Mouse (Mus musculus): ENCODE measurements around the gene Sstr3. TPM values are rescaled to one million over a fixed set of nuclear protein-coding genes. Genes with fewer than 3 reads are reported as not detected.

Gene Sstr3
- polyA plus RNA-seq, 1 experiment, result not detected

DNA sequence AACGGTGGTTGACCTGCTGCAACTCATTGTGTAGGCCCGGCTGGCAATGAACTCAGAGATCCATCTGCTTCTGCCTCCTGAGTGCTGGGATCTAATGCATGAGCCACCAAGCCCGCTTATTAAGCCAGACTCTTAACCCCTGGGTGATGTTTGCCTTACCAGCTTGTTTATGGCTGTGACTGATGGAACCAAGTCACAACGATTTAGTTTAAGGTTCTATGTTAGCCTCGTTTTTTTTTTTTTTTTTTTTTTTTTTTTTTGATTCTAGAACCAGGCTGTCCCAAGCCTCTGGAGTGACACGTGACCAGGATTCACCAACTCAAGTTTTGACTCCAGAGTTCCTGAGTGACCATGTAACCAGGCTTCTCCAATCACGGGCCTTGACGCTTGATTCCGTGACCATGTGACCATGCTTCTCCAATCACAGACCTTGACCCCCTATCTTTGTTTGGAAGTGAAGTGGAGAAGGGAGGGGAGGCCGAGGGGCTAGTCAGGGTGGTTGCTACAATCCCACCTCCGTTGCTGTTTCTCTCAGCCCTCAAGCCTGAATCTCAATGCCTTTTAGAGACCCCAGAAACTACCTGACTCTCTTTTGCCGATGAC lies 35.1 kb downstream of the Sstr3 start:
- H3K4me3 ChIP-seq (ENCODE audit: insufficient read depth, low read length), result no peak overlapping the region
- H3K27ac ChIP-seq (ENCODE audit: insufficient read depth, low read length), result no peak overlapping the region
- H3K4me1 ChIP-seq (ENCODE audit: control insufficient read depth, insufficient read depth, low read length), result no peaks in the 10 kb centered on the region
- no peak for TF ChIP-seq CTCF (IDR thresholded peaks at IDR 0.05; ENCODE audit: borderline replicate concordance, insufficient read depth, low read length)
- no peak for TF ChIP-seq POLR2A (IDR thresholded peaks at IDR 0.05; ENCODE audit: low read depth, low read length)

DNA sequence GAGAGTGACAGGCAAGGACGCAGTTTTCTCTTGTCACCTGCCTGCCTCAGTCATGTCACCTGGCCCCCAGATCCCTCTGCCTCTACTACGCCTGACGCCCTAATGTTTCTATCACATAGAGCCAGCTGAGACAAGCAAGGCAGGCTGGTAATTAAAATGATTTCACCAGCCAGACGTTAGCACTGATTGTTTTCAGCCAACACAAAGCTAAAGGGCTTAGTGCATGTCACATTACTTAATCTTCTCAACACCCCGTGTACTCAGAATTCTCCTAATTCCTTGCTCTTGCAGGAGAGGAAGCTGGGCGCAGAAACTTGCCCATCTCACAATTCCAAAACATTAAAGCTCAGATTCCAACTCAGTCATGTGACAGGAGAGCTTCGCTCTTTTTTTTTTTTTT lies 36.0 kb downstream of the Sstr3 start:
- H3K27ac ChIP-seq (ENCODE audit: insufficient read depth, low read length), result no peak overlapping the region
- TF ChIP-seq POLR2A (IDR thresholded peaks at IDR 0.05; ENCODE audit: low read depth, low read length), result no peak
- no peak for TF ChIP-seq CTCF (IDR thresholded peaks at IDR 0.05; ENCODE audit: borderline replicate concordance, insufficient read depth, low read length)
- no peaks in the 10 kb centered on the region for H3K4me1 ChIP-seq (ENCODE audit: control insufficient read depth, insufficient read depth, low read length)
- H3K4me3 ChIP-seq (ENCODE audit: insufficient read depth, low read length), result no peak overlapping the region

DNA sequence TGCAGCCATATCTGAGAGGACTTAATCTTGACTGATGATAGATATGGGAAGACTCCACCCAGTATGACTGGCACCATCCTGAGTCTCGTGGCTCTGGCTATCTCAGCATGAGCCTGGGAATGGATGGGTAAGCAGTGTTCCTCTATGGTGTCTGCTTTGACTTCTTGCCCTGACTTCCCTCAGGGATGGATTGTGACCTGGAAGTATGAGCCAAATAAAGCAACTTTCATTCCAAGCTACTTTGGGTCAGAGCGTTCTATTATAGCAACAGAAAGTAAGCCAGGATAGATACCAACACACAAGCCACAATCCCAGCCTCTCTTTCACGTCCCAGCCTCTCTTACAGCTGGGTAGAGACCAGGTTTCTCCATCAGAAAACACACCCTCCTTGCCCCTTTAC lies 38.9 kb downstream of the Sstr3 start:
- Histone ChIP-seq H3K4me3 (ENCODE audit: insufficient read depth, low read length) (no peak overlapping the region), H3K4me1 (ENCODE audit: control insufficient read depth, insufficient read depth, low read length) (no peaks in the 10 kb centered on the region), H3K27ac (ENCODE audit: insufficient read depth, low read length) (no peak overlapping the region)
- TF ChIP-seq CTCF (IDR thresholded peaks at IDR 0.05; ENCODE audit: borderline replicate concordance, insufficient read depth, low read length) (no peak), POLR2A (IDR thresholded peaks at IDR 0.05; ENCODE audit: low read depth, low read length) (no peak)

DNA sequence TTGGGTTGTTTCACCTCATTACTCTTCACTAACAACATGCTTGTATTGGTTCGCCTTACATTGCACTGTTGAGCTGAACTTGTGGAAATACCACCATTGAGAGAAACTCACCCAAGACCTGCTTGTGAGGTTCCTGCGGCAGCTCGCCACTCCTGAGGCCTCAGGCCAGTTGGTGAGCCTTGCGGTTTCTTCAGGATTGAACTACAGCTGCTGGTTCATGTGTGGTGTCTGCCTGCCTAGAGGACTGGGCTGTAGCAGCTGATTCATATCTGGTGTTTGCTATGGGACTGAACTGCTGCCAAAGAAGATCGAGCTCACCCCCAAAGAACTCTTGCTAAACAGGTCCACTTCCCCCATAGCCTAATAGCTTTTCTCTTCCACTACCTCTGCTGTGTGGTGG lies 39.7 kb downstream of the Sstr3 start:
- TF ChIP-seq POLR2A (IDR thresholded peaks at IDR 0.05; ENCODE audit: low read depth, low read length) (no peak), CTCF (IDR thresholded peaks at IDR 0.05; ENCODE audit: borderline replicate concordance, insufficient read depth, low read length) (no peak)
- H3K4me3 ChIP-seq (ENCODE audit: insufficient read depth, low read length), result no peak overlapping the region
- no peaks in the 10 kb centered on the region for H3K4me1 ChIP-seq (ENCODE audit: control insufficient read depth, insufficient read depth, low read length)
- H3K27ac ChIP-seq (ENCODE audit: insufficient read depth, low read length), result no peak overlapping the region

DNA sequence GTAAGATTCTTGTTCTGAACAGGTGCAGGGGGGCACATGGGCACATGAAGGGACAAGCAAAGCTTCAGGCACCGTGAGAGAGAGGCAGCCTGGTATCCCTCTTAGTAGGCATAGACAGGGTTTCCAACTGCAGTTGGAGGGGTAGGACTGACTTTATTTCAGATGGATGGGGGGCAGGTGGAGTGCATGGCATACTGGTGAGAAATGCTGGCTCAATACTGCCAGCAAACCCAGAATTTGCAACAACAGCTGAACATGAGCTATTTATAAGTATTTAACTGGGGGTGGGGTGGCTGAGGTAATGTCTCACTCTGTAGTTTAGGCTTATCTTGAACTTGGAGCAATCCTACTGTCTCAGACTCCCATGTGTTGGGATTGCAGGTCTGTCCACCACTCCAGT lies 40.5 kb downstream of the Sstr3 start:
- H3K4me3 ChIP-seq (ENCODE audit: insufficient read depth, low read length), result no peak overlapping the region
- no peak overlapping the region for H3K27ac ChIP-seq (ENCODE audit: insufficient read depth, low read length)
- no peaks in the 10 kb centered on the region for H3K4me1 ChIP-seq (ENCODE audit: control insufficient read depth, insufficient read depth, low read length)
- TF ChIP-seq POLR2A (IDR thresholded peaks at IDR 0.05; ENCODE audit: low read depth, low read length) (no peak), CTCF (IDR thresholded peaks at IDR 0.05; ENCODE audit: borderline replicate concordance, insufficient read depth, low read length) (no peak)

DNA sequence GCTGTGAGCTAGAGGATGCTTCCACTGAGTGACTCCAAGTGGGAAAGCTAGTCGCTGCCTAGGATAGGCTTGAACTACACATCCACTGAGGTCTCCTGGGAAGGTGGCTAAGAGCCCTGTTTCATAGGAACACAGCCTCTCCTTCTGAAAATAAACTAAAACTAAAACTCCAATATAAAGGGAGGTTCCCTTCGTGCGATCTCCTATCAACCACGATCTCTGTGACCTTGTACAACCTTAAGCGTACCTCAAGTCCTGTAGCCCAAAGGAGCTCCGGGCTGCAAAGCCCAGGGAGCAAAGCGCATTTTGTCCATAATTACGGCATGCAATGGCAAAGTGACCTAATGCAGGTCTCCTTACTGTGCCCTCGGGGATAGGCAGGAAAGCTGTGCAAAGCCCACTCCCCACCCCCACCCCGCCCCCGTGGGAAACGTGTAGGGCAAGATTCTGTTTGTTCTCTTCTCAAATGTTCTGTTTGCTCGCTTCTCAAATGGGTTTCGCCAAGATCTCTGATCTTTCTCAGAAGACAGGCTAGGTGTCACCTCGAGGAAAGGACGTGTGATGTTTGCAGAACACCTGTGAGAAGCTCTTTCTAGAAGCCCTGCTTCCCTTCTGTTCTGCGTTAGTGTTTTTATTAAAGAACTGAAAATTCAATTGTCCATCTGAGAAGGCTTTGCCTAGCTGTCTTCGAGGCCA lies 41.9 kb downstream of the Sstr3 start:
- TF ChIP-seq CTCF (IDR thresholded peaks at IDR 0.05; ENCODE audit: borderline replicate concordance, insufficient read depth, low read length) (no peak), POLR2A (IDR thresholded peaks at IDR 0.05; ENCODE audit: low read depth, low read length) (no peak)
- no peak overlapping the region for H3K4me3 ChIP-seq (ENCODE audit: insufficient read depth, low read length)
- H3K27ac ChIP-seq (ENCODE audit: insufficient read depth, low read length), result no peak overlapping the region
- no peaks in the 10 kb centered on the region for H3K4me1 ChIP-seq (ENCODE audit: control insufficient read depth, insufficient read depth, low read length)

DNA sequence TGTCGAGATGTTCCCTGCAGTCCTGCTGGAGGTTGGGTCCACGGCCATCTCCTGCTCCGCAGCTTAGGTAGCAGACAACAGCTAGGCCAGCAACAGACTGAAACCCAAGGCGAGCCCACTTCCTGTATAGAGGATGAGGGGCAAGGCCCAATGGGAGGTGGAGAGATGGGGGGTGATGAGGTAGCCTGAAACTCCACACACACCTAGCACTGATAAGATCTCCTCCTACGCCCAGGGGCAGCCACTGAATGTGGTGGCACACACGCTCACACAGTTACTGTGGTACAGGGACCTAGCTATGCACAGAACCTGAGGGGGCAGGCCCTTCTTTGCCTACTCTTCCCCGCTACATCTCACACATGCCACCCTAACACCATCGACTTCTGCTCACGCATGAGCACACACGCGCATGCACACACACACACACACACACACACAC lies 49.5 kb downstream of the Sstr3 start, which contains the start of gene Il2rb:
Gene Il2rb, minus strand, starts transcription at position 304 of the 439 bp plus-strand sequence.
- TF ChIP-seq POLR2A (IDR thresholded peaks at IDR 0.05; ENCODE audit: low read depth, low read length), result no peak
- TF ChIP-seq CTCF (IDR thresholded peaks at IDR 0.05; ENCODE audit: borderline replicate concordance, insufficient read depth, low read length), result no peak

DNA sequence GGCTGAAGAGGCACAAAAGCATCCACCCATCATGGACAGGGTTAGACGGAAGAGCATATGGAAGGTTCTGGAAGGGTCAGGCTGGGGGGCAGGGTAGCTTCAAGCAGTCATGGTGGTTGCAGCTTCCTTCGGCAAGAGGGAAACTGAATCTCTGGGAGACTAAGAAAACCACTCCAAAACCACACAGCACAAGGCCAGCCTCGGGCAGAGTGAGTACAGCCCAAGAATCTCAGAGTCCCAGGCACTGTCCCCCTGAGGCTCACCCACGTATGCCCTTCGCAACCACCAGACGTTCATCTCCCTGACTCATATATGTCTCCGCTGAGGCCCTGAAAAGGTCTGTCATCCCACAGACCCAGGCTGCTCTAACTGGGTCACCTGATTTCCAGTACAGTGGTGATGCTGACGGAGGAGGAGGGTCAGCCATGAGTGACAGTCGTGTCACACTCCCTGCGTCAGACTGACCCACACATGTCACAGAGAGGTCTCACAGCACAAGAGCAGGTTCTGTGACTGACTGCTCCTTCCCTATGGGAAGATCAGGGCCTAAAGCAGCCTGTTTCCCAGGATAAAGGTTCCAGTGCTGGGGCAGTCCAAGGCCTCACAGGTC lies 51.0 kb downstream of the Sstr3 start:
- H3K27ac ChIP-seq (ENCODE audit: insufficient read depth, low read length), result no peak overlapping the region
- H3K4me1 ChIP-seq (ENCODE audit: control insufficient read depth, insufficient read depth, low read length), result no peaks in the 10 kb centered on the region
- no peak for TF ChIP-seq POLR2A (IDR thresholded peaks at IDR 0.05; ENCODE audit: low read depth, low read length)
- no peak for TF ChIP-seq CTCF (IDR thresholded peaks at IDR 0.05; ENCODE audit: borderline replicate concordance, insufficient read depth, low read length)
- H3K4me3 ChIP-seq (ENCODE audit: insufficient read depth, low read length), result no peak overlapping the region

More for the DNA sequence above, 49.5 kb downstream of the Sstr3 start, which contains the start of gene Il2rb:
- H3K4me1 ChIP-seq (ENCODE audit: control insufficient read depth, insufficient read depth, low read length), result no peaks in the 10 kb centered on the region
- no peak within 1 kb of the TSS for H3K4me3 ChIP-seq (ENCODE audit: insufficient read depth, low read length)
- H3K27ac ChIP-seq (ENCODE audit: insufficient read depth, low read length), result no peak within 1 kb of the TSS

DNA sequence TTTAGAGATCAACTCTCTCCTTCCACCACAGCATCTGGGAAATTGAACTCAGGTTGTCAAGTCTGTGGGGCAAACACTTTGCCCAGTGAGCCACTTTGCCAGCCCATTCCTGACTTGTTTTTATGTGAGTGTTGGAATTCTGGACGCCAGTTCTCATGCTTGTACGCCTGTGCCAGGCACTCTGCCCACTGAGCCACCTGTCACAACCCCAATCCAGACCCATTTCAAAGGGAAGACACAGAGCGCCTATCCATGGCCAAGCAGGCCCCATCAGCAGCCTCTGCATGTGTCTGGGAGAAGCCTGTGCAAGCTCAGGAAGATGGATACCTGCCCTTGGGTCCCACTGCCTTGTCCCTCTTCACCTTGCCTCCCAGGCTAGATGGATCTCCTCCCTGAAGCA lies 53.2 kb downstream of the Sstr3 start:
- Histone ChIP-seq H3K4me1 (ENCODE audit: control insufficient read depth, insufficient read depth, low read length) (no peaks in the 10 kb centered on the region), H3K27ac (ENCODE audit: insufficient read depth, low read length) (no peak overlapping the region), H3K4me3 (ENCODE audit: insufficient read depth, low read length) (no peak overlapping the region)
- TF ChIP-seq CTCF (IDR thresholded peaks at IDR 0.05; ENCODE audit: borderline replicate concordance, insufficient read depth, low read length), result no peak

DNA sequence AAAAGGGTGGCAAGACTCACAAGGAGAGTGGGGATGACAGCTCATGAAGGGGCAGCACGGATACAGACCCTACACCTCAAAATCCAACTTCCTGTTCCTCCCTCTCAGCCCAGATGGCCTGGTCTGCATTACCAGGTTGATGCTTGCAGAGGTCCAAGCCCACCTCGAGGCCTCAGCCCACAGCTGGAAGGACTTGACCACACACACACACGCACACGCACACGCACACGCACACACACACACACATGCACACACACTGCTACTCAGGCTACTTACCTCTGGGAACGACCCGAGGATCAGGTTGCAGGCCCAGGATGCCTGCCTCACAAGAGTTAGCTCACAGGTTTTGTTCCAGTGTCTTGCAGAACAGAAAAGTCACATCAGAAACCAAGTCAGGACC lies 54.6 kb downstream of the Sstr3 start:
- Histone ChIP-seq H3K4me3 (ENCODE audit: insufficient read depth, low read length) (no peak overlapping the region), H3K27ac (ENCODE audit: insufficient read depth, low read length) (no peak overlapping the region), H3K4me1 (ENCODE audit: control insufficient read depth, insufficient read depth, low read length) (no peaks in the 10 kb centered on the region)
- TF ChIP-seq CTCF (IDR thresholded peaks at IDR 0.05; ENCODE audit: borderline replicate concordance, insufficient read depth, low read length), result no peak
- TF ChIP-seq POLR2A (IDR thresholded peaks at IDR 0.05; ENCODE audit: low read depth, low read length), result no peak

All from embryonic fibroblast, embryonic 13.5 days (primary cell).